Mouse (Mus musculus): ENCODE data around the gene St5. TPM values are rescaled to one million over a fixed set of nuclear protein-coding genes. Genes with fewer than 3 reads are reported as not detected.

The St5 gene
- polyA plus RNA-seq, 1 experiment from 2014 or later = 19.7 TPM

DNA sequence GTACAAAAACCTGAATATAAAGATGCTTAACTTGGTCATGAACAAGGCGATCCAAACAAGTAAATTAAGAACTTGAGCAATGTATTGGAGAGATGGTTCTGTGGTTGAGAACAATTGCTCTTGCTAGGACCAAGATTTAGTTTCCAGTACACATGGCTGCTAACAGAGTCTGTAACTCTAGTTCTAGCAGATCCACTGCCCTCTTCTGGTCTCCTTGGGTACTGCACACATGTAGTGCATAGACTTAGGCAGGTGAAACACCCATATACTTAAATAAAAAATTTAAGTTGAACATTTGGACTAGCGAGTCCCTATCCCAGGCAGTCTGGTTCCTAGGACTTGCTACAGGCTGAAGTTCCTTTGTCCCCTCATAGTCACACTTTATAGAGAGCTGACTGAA, 19.2 kb upstream of the St5 start:
- Histone ChIP-seq H3K27me3 (replicated peaks) (no peaks in the 10 kb centered on the region), H3K9me3 (no peaks in the 10 kb centered on the region), H3K4me1 (no peaks in the 10 kb centered on the region), H3K4me2 (no peak overlapping the region), H3K27ac (no peak overlapping the region), H3K9ac (no peak overlapping the region), H3K36me3 (replicated peaks) (no peaks in the 10 kb centered on the region), H3K4me3 (no peak overlapping the region)
- ATAC-seq (replicated peaks) = no peak
- 94% methylated on average over 2 of the region's 2 CpGs for WGBS

DNA sequence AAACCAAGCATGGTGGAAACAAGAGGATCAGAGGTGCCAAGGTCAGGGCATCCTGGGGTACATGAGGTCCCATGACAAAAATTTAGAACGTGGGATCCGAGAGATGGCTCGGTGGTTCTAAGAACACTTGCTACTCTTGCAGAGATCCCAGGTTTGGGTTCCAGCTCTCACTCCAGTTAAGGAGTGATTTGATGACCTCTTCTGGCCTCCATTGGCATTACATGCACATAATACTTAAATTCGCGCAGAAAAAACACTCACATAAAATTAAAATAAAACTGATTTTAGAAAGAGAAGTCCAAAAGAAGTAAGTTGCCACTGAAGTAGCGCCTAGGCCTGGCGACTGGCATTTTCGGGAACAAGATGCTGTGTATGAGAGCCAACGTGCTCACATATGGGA, 15.9 kb upstream of the St5 start:
- no peak overlapping the region for H3K9ac ChIP-seq
- H3K4me1 ChIP-seq = no peaks in the 10 kb centered on the region
- no peak overlapping the region for H3K4me2 ChIP-seq
- H3K4me3 ChIP-seq = no peak overlapping the region
- WGBS = 68% methylated on average over 9 of the region's 9 CpGs
- H3K9me3 ChIP-seq = no peaks in the 10 kb centered on the region
- H3K27me3 ChIP-seq (replicated peaks) = no peaks in the 10 kb centered on the region
- H3K27ac ChIP-seq = no peak overlapping the region
- no peak for ATAC-seq (replicated peaks)
- no peaks in the 10 kb centered on the region for H3K36me3 ChIP-seq (replicated peaks)

DNA sequence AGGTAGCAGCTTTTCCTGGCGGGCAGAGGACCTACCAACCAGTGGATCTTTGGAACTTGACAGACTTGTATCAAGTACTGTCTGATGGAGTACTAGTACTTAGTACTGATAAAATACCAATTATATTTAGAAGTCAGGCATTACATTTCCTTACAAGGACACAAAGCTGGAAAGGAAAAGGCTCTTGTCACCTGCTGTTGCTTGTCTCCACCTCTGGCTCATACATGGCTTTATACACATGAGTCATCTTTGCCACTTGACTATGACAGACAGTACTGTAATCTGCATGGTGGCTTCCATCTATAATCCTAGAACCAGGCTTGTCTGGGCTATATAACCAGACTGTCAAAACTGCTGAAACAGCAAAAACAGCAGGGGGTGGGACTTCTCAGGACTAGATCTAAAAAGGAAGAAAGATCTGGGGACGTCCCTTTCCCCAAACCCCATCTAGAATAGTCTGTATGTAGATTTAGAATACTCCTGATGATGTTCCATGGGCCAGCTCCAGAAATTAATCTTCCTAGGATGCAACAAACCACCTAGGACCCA, 10.1 kb upstream of the St5 start:
- H3K4me3 ChIP-seq = no peak overlapping the region
- H3K4me1 ChIP-seq = no peaks in the 10 kb centered on the region
- no peaks in the 10 kb centered on the region for H3K9me3 ChIP-seq
- 87% methylated on average over 2 of the region's 2 CpGs for WGBS
- H3K4me2 ChIP-seq = no peak overlapping the region
- H3K36me3 ChIP-seq (replicated peaks) = peaks cover 3% of the 10 kb centered on the region; the same call in 1 of the 2 replicates
- H3K27me3 ChIP-seq (replicated peaks) = no peaks in the 10 kb centered on the region
- no peak overlapping the region for H3K9ac ChIP-seq
- no peak overlapping the region for H3K27ac ChIP-seq
- ATAC-seq (replicated peaks) = no peak

DNA sequence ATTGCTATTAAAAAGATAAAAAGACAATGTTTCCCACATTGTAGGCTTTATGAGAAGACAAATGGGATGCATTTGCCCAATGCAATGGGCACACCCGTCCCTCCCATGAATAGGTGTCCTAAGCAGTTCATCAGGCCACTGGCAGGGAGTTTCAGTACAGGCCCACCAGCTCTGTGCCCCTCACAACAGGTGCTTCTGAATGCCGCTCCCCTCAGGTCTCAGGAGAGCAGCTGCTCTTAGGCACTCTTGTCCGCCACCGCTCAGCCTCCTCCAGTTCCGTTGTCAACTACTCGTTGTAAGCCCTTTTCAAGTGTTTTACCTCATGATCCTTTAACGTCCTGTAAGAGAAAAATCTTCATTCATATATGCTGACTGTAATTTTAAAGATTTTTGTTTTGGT, 8.8 kb upstream of the St5 start:
- no peak overlapping the region for H3K27ac ChIP-seq
- ATAC-seq (replicated peaks) = no peak
- WGBS = 92% methylated on average over 7 of the region's 7 CpGs

DNA sequence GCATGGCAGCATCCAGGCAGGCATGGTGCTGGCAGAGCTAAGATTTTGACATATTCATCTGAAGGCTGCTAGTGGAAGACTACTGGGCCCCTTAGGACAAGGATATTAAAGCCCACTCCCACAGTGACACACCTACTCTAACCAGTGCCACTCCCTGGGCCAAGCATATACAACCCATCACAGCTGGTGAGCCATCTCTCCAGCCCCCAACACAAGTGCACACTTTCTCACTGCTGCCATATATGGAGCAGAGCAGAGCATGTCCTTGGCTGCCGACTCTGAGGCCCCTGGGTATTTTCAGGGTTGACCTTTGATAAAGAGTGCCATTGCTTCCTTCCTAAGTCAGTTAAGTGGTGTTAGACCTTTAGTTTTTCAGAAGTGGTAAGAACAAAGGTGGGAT, 6.7 kb upstream of the St5 start:
- Histone ChIP-seq H3K36me3 (replicated peaks) (peaks cover 3% of the 10 kb centered on the region; the same call in 1 of the 2 replicates), H3K4me2 (no peak overlapping the region), H3K4me1 (no peaks in the 10 kb centered on the region), H3K4me3 (no peak overlapping the region), H3K9ac (no peak overlapping the region), H3K27ac (no peak overlapping the region), H3K9me3 (no peaks in the 10 kb centered on the region), H3K27me3 (replicated peaks) (no peaks in the 10 kb centered on the region)
- WGBS = 81% methylated on average over 1 of the region's 1 CpGs
- ATAC-seq (replicated peaks) = no peak

More for the DNA sequence above, 8.8 kb upstream of the St5 start:
- Histone ChIP-seq H3K4me3 (no peak overlapping the region), H3K4me1 (no peaks in the 10 kb centered on the region), H3K9me3 (no peaks in the 10 kb centered on the region), H3K9ac (no peak overlapping the region), H3K36me3 (replicated peaks) (peaks cover 3% of the 10 kb centered on the region; the same call in 1 of the 2 replicates), H3K4me2 (no peak overlapping the region), H3K27me3 (replicated peaks) (no peaks in the 10 kb centered on the region)

DNA sequence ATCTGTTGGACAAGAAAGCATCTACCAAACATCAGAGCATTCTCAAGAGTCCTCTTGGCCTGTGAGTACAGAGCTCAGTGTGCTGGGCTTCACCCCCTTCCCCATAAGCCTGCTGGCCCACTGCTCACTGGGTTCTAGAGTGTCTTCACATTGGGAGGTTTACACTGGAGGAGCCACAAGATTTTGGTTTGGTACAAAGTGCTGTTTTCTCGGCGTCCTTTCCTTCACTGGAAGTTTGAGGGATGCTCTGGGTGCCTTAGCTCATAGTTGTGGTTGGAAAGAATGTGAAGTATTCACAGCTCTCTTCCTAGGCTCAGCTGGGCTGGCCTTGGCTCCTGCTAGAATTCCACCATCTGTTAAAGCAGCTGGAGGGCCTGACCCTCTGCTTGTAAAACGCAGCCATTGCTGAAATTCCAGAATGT, 5.6 kb upstream of the St5 start:
- no peak overlapping the region for H3K4me2 ChIP-seq
- H3K9ac ChIP-seq = no peak overlapping the region
- H3K4me3 ChIP-seq = no peak overlapping the region
- peaks cover 3% of the 10 kb centered on the region; the same call in 1 of the 2 replicates for H3K36me3 ChIP-seq (replicated peaks)
- H3K4me1 ChIP-seq = peaks cover 5% of the 10 kb centered on the region; the same call in 1 of the 2 replicates
- H3K9me3 ChIP-seq = no peaks in the 10 kb centered on the region
- no peaks in the 10 kb centered on the region for H3K27me3 ChIP-seq (replicated peaks)
- ATAC-seq (replicated peaks) = no peak
- no peak overlapping the region for H3K27ac ChIP-seq
- WGBS = 87% methylated on average over 3 of the region's 3 CpGs

DNA sequence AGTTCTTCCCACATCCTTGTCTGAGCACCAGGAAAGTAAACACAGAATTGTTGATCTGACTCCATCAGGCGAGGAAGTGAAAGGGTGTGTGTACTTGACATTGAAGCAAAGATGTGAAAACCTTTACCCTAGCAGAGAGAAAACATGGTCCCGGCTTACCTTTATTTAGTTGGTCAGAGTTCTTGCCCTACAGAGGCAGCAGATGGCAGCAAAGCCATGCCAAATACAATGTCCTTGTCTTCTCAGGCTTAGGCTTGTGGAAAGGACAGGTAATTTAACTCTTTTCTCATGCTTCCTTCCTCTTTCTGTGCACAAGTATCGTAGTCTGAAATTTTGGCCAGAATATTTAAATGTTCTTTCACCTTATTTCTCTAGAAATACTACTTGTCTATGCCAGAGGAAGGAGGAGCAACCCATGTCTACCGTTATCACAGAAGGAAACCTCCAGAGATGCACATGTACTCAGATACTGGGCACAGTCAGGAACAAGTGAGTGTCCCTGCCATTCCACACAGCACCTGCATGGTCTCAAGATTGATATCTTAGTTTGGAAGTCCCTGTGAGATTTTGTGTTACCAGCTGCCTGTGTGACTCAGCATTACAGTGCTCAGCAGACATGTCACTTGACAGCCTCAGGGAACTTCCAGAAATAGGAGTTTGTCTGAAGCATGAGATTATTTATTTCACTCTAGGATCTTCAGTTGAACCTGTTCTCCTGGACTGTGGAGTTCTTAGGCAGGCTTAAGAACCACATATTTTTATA, 3.8 kb upstream of the St5 start:
- no peaks in the 10 kb centered on the region for H3K9me3 ChIP-seq
- ATAC-seq (replicated peaks) = no peak
- H3K9ac ChIP-seq = no peak overlapping the region
- H3K27me3 ChIP-seq (replicated peaks) = no peaks in the 10 kb centered on the region
- no peak overlapping the region for H3K4me2 ChIP-seq
- no peak overlapping the region for H3K4me3 ChIP-seq
- H3K36me3 ChIP-seq (replicated peaks) = peaks cover 3% of the 10 kb centered on the region; the same call in 1 of the 2 replicates
- no peak overlapping the region for H3K27ac ChIP-seq
- whole genome bisulfite sequencing = 58% methylated on average over 4 of the region's 4 CpGs
- H3K4me1 ChIP-seq = peaks cover 10% of the 10 kb centered on the region

DNA sequence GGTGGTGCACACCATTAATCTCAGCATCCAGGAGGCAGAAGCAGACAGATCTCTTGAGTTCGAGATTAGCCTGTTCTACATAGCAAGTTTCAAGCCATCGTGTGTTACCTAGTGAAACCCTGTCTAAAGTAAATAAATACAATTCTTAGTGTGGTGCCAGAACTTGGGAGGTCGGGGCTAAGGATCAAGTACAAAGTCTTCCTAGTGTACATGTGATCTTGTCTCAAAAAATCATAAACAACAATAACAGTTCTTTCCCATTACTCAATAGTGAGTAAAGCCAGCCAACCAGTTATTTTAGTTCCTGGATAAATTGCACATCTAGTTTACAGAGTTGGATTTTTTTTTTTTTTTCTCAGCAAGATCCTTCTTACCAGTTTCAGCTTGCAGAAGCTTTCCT, 1.1 kb upstream of the St5 start:
- Histone ChIP-seq H3K4me3 (peak overlapping the region; percentile 72), H3K4me2 (peak overlapping the region; percentile 83), H3K36me3 (replicated peaks) (no peaks in the 10 kb centered on the region), H3K9ac (no peak overlapping the region), H3K27me3 (replicated peaks) (no peaks in the 10 kb centered on the region), H3K9me3 (no peaks in the 10 kb centered on the region), H3K27ac (no peak overlapping the region), H3K4me1 (peaks cover 10% of the 10 kb centered on the region)
- 75% methylated on average over 3 of the region's 3 CpGs for WGBS
- ATAC-seq (replicated peaks) = no peak

DNA sequence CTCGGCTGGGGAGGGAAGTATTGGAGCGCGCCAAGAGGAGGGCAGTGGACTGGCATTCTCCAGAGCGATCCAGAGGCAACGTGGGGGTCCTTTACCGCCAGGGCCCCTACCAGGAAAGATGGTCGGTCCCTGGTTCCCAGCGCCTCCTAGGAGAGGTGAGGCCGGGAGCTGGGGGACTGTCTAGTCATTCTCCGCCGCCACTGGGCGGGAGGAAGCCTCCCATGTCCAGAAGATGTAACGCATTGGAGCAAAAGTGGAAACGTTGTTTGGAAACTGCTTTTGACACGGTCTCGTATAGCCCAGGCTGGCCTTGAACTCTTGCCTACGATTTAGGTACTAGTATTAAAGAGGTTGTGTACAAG, 592 bp upstream of the St5 start:
- H3K36me3 ChIP-seq (replicated peaks) = no peaks in the 10 kb centered on the region
- no peaks in the 10 kb centered on the region for H3K9me3 ChIP-seq
- H3K4me2 ChIP-seq = peak overlapping the region; percentile 83
- peak overlapping the region; percentile 72 for H3K4me3 ChIP-seq
- H3K9ac ChIP-seq = peak overlapping the region; percentile 60
- no peak for ATAC-seq (replicated peaks)
- peak overlapping the region; percentile 72 for H3K27ac ChIP-seq
- H3K4me1 ChIP-seq = peaks cover 10% of the 10 kb centered on the region
- H3K27me3 ChIP-seq (replicated peaks) = no peaks in the 10 kb centered on the region
- WGBS = 1% methylated on average over 17 of the region's 17 CpGs

DNA sequence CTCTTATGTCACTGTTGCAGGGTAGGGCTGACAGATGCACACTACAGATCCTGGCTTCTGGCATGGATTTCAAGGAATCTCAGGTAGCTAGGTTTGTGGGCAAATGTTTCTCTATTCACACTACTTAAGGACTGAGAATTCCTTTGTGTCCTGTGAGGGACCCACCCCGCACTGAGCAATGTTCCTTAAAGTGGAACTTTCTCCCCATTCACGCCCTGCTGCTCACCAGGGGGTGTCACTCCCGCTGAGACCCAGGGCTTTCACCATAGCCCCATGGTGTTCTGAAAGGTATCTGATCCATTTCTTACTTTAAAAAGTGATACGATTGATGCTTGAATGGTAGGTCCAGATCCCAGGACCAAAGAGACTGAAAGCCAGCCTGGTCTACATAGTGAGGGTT, 684 bp downstream of the St5 start:
- H3K27ac ChIP-seq = no peak overlapping the region
- H3K9ac ChIP-seq = no peak overlapping the region
- peaks cover 10% of the 10 kb centered on the region for H3K4me1 ChIP-seq
- H3K36me3 ChIP-seq (replicated peaks) = no peaks in the 10 kb centered on the region
- H3K4me2 ChIP-seq = peak overlapping the region; percentile 83
- H3K27me3 ChIP-seq (replicated peaks) = no peaks in the 10 kb centered on the region
- no peaks in the 10 kb centered on the region for H3K9me3 ChIP-seq
- H3K4me3 ChIP-seq = peak overlapping the region; percentile 72
- no peak for ATAC-seq (replicated peaks)
- WGBS = 36% methylated on average over 4 of the region's 4 CpGs

DNA sequence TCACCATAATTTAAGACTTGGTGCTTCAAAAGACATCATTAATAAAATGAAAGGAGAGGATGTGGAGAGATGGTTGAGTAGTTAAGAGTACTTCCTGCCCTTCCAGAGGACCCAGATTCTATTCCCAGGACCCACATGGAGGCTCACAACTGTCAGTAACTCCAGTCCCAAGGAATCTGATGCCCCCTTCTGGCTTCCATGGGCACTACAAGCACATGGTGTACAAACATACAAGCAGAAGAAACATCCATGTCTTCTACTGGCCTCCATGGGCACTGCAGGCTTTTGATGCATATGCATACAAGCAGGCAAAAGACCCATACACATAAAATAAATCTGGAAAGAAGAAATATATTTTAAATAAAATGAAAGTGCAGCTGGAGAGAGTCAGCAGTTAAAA, 3.2 kb downstream of the St5 start:
- ATAC-seq (replicated peaks) = no peak
- H3K9ac ChIP-seq = no peak overlapping the region
- H3K4me2 ChIP-seq = no peak overlapping the region
- no peaks in the 10 kb centered on the region for H3K36me3 ChIP-seq (replicated peaks)
- H3K9me3 ChIP-seq = no peaks in the 10 kb centered on the region
- no peak overlapping the region for H3K4me3 ChIP-seq
- H3K27ac ChIP-seq = no peak overlapping the region
- no peaks in the 10 kb centered on the region for H3K27me3 ChIP-seq (replicated peaks)
- peaks cover 10% of the 10 kb centered on the region for H3K4me1 ChIP-seq

DNA sequence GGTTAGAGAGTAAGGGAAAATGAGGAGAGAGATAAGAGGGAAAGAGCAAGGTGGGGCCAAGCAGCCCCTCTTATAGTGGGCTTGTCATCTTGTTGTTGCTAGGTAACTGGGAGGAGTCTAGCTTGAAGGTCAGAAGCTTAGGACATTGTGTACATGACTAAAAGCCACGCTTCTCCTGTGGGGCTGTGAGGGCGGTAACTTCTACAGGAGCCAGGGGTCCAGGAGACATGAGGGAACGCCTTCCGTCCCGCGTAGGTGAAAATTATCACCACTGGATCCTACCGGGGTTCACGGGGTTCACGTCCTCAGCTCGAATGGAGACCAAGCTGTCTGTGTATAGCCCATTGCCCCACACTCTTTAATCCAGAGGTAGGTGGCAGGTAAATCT, 8.1 kb downstream of the St5 start:
- H3K4me3 ChIP-seq = no peak overlapping the region
- no peaks in the 10 kb centered on the region for H3K27me3 ChIP-seq (replicated peaks)
- no peak for ATAC-seq (replicated peaks)
- no peak overlapping the region for H3K27ac ChIP-seq
- H3K36me3 ChIP-seq (replicated peaks) = no peaks in the 10 kb centered on the region
- no peaks in the 10 kb centered on the region for H3K9me3 ChIP-seq
- H3K4me2 ChIP-seq = no peak overlapping the region
- H3K9ac ChIP-seq = no peak overlapping the region
- 91% methylated on average over 10 of the region's 10 CpGs for WGBS
- H3K4me1 ChIP-seq = no peaks in the 10 kb centered on the region
